Comparison of ENCODE assay signal across 18 mouse cellular contexts in the genomic region with DNA sequence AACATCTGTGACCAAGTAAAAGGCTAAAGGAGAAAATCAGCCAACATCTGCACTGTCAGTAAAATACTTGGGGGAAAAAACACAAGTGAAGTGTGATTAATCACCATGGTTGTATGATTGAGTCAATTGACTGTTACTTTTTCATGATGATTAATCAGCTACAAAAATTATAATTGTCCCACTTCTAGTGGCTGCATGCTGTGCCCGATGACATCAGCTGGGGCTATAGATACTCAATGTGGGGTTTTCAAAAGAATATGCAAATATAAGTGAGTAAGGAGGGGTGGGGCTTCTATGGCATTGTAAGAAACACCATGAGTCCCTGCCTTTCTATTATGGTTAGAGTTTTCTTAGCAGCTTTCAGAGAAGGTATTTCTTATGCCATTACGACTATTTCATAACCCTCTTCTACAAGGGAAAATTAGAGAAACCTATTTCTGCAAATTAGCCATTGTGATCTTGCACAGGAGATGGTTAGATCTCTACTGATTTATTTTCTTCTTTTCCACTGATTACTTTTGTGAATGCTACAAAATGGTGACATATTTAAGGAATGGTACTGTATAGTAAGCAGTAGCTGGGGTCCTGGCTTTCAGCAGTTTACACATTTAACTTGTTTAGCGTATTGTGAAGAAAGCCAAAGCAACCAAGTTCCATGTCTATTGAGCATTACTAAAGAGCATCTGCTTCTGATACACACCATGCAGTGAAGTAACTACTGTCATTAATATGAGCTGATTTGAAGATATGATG.
DNase-seq lines count a peak whose midpoint lies in the region; ATAC-seq and TF ChIP-seq lines count a peak whose summit lies in the region.
"Had no signal": no experiment of that assay in that cellular context is flagged by ENCODE, and none has a peak within 500 bp of the region (broad histone marks: within the 10 kb centered on the region; RNA-seq: fewer than 3 reads in every experiment).

No protein-coding gene starts in this region.

- TF ChIP-seq CTCF in brain, embryonic 14.5 days (IDR thresholded peaks at IDR 0.05; ENCODE audit: borderline replicate concordance, extremely low read depth, insufficient read depth, insufficient read length): no peak
- no peak for TF ChIP-seq CTCF in layer of hippocampus, adult 2 months (conservative IDR thresholded peaks at IDR 0.05)

- TF ChIP-seq POLR2A in brain, embryonic 14.5 days (IDR thresholded peaks at IDR 0.05; ENCODE audit: borderline replicate concordance, extremely low read depth, insufficient read depth, insufficient read length, poor library complexity, severe bottlenecking): no peak

- no peaks in the 10 kb centered on the region for H3K9me3 ChIP-seq in midbrain, embryonic 11.5 days (ENCODE audit: control insufficient read depth, low read length)
- H3K9me3 ChIP-seq in midbrain, embryonic 13.5 days: no peaks in the 10 kb centered on the region
- no peaks in the 10 kb centered on the region for H3K9me3 ChIP-seq in forebrain, embryonic 15.5 days
- no peaks in the 10 kb centered on the region for H3K9me3 ChIP-seq in liver, embryonic 12.5 days (replicated peaks)
- H3K9me3 ChIP-seq: embryonic facial prominence, embryonic 10.5 days; G1E; heart, embryonic 12.5 days; hindbrain, embryonic 10.5 days; hindbrain, embryonic 15.5 days had no signal

- no peak for ATAC-seq in midbrain, embryonic 11.5 days (ENCODE audit: low FRiP score)
- ATAC-seq in midbrain, embryonic 13.5 days: no peak
- peak; percentile 51; the same call in 1 of the 2 replicates for ATAC-seq in forebrain, embryonic 15.5 days (replicated peaks)
- no peak for ATAC-seq in liver, embryonic 12.5 days
- ATAC-seq: inflammation-experienced regulatory T-cells, adult 6 months; intestine, postnatal 0 days had no signal

- H3K4me1 ChIP-seq in midbrain, embryonic 11.5 days (ENCODE audit: control insufficient read depth, insufficient read depth, low read length): no peaks in the 10 kb centered on the region
- no peaks in the 10 kb centered on the region for H3K4me1 ChIP-seq in midbrain, embryonic 13.5 days (replicated peaks)
- 0 out of 2 replicates have a peak, but pooled peaks cover 4% of the 10 kb centered on the region for H3K4me1 ChIP-seq in forebrain, embryonic 15.5 days
- no peaks in the 10 kb centered on the region for H3K4me1 ChIP-seq in liver, embryonic 12.5 days
- H3K4me1 ChIP-seq: embryonic facial prominence, embryonic 10.5 days; heart, embryonic 12.5 days; hindbrain, embryonic 10.5 days; hindbrain, embryonic 15.5 days had no signal

- H3K4me3 ChIP-seq in midbrain, embryonic 11.5 days (ENCODE audit: low read depth, low read length): no peak overlapping the region
- no peak overlapping the region for H3K4me3 ChIP-seq in midbrain, embryonic 13.5 days (replicated peaks)
- no peak overlapping the region for H3K4me3 ChIP-seq in forebrain, embryonic 15.5 days
- H3K4me3 ChIP-seq in layer of hippocampus, adult 2 months: no peak overlapping the region
- no peak overlapping the region for H3K4me3 ChIP-seq in liver, embryonic 12.5 days
- H3K4me3 ChIP-seq: embryonic facial prominence, embryonic 10.5 days; heart, embryonic 12.5 days; hindbrain, embryonic 10.5 days; hindbrain, embryonic 15.5 days had no signal

- H3K27ac ChIP-seq in midbrain, embryonic 11.5 days (ENCODE audit: low read depth, low read length): no peak overlapping the region
- no peak overlapping the region for H3K27ac ChIP-seq in midbrain, embryonic 13.5 days
- no peak overlapping the region for H3K27ac ChIP-seq in forebrain, embryonic 15.5 days (replicated peaks)
- H3K27ac ChIP-seq in layer of hippocampus, adult 2 months: no peak overlapping the region
- H3K27ac ChIP-seq in liver, embryonic 12.5 days: no peak overlapping the region
- H3K27ac ChIP-seq: embryonic facial prominence, embryonic 10.5 days; hindbrain, embryonic 10.5 days; hindbrain, embryonic 15.5 days had no signal

- H3K9ac ChIP-seq in midbrain, embryonic 11.5 days (ENCODE audit: low read length): no peak overlapping the region
- no peak overlapping the region for H3K9ac ChIP-seq in midbrain, embryonic 13.5 days (replicated peaks)
- no peak overlapping the region for H3K9ac ChIP-seq in forebrain, embryonic 15.5 days (replicated peaks)
- H3K9ac ChIP-seq in liver, embryonic 12.5 days: no peak overlapping the region
- H3K9ac ChIP-seq: heart, embryonic 12.5 days; hindbrain, embryonic 15.5 days had no signal

- H3K27me3 ChIP-seq in midbrain, embryonic 11.5 days (ENCODE audit: control insufficient read depth, insufficient read depth, low read length): no peaks in the 10 kb centered on the region
- no peaks in the 10 kb centered on the region for H3K27me3 ChIP-seq in midbrain, embryonic 13.5 days
- no peaks in the 10 kb centered on the region for H3K27me3 ChIP-seq in forebrain, embryonic 15.5 days
- no peaks in the 10 kb centered on the region for H3K27me3 ChIP-seq in liver, embryonic 12.5 days (replicated peaks)
- H3K27me3 ChIP-seq: heart, embryonic 12.5 days; hindbrain, embryonic 15.5 days had no signal

- WGBS in midbrain, embryonic 11.5 days: 84% methylated on average over 3 of the region's 3 CpGs
- WGBS in midbrain, embryonic 13.5 days: 74% methylated on average over 3 of the region's 3 CpGs
- WGBS in forebrain, embryonic 15.5 days: 29% methylated on average over 3 of the region's 3 CpGs
- WGBS in liver, embryonic 12.5 days (ENCODE audit: insufficient replicate concordance): 60% methylated on average over 3 of the region's 3 CpGs

- H3K36me3 ChIP-seq in midbrain, embryonic 11.5 days (ENCODE audit: control insufficient read depth, insufficient read depth, low read length): no peaks in the 10 kb centered on the region
- no peaks in the 10 kb centered on the region for H3K36me3 ChIP-seq in midbrain, embryonic 13.5 days
- no peaks in the 10 kb centered on the region for H3K36me3 ChIP-seq in forebrain, embryonic 15.5 days
- H3K36me3 ChIP-seq in liver, embryonic 12.5 days: no peaks in the 10 kb centered on the region
- H3K36me3 ChIP-seq: embryonic facial prominence, embryonic 10.5 days; G1E; heart, embryonic 12.5 days; hindbrain, embryonic 10.5 days; hindbrain, embryonic 15.5 days had no signal

- H3K4me2 ChIP-seq in midbrain, embryonic 11.5 days: no peak overlapping the region
- no peak overlapping the region for H3K4me2 ChIP-seq in midbrain, embryonic 13.5 days (replicated peaks)
- no peak overlapping the region for H3K4me2 ChIP-seq in forebrain, embryonic 15.5 days (replicated peaks)
- no peak overlapping the region for H3K4me2 ChIP-seq in liver, embryonic 12.5 days
- H3K4me2 ChIP-seq: heart, embryonic 12.5 days; hindbrain, embryonic 15.5 days had no signal

- peak; percentile 56 for DNase-seq in midbrain, embryonic 11.5 days (ENCODE audit: low spot score, missing footprints)
- DNase-seq in brain, embryonic 14.5 days (ENCODE audit: low read depth): peak; percentile 73
- DNase-seq in layer of hippocampus, adult 2 months (ENCODE audit: low spot score in 2 of 2): no peak
- no peak for DNase-seq in layer of hippocampus, postnatal 14 days (ENCODE audit: low spot score in 2 of 2)
- DNase-seq: adrenal gland, postnatal 10 days; cerebellum, adult 18-20 months; cerebellum, adult 9-11 months; gastrocnemius, postnatal 25 days had no signal

Comparison
In these comparisons a context has a peak if more than half of its experiments do, and no peak if none do; other contexts are left out.
1. DNase-seq: peak in midbrain, embryonic 11.5 days (single experiment) and brain, embryonic 14.5 days (single experiment); none in layer of hippocampus, adult 2 months (0 of 2) and layer of hippocampus, postnatal 14 days (0 of 2).